Mouse (Mus musculus) urinary bladder, postnatal 4 days (tissue): Measurements from ENCODE around the gene Tjp1.
A peak's percentile ranks its signal among the peaks of the same experiment; 100 is the strongest.

Source experiments
- DNase-seq, 2 experiments: peaks; one replicate each; pipeline ENCODE4 v3.0.0; 2021 to 2022; ENCODE audit warnings: low spot score in 2 of 2

Gene Tjp1

DNA sequence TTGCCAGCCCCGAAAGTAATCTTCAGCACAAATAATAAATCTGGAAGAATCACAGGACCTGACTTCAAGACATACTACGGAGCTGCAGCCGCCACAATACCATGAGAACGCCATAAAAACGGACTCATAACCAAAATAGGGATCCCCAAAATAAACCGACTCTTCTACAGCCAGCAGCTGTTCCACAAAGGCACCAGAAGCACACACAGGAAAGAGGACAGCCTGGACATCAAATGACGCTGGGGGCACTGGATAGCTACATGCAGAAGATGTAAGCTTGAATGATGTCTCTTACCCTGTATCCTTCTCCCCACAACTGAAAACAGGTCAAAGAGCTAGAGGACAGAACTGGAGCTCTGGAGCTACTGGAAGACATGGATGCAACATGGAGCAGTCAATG lies 138.0 kb downstream of the Tjp1 start:
- DNase-seq = no peak

DNA sequence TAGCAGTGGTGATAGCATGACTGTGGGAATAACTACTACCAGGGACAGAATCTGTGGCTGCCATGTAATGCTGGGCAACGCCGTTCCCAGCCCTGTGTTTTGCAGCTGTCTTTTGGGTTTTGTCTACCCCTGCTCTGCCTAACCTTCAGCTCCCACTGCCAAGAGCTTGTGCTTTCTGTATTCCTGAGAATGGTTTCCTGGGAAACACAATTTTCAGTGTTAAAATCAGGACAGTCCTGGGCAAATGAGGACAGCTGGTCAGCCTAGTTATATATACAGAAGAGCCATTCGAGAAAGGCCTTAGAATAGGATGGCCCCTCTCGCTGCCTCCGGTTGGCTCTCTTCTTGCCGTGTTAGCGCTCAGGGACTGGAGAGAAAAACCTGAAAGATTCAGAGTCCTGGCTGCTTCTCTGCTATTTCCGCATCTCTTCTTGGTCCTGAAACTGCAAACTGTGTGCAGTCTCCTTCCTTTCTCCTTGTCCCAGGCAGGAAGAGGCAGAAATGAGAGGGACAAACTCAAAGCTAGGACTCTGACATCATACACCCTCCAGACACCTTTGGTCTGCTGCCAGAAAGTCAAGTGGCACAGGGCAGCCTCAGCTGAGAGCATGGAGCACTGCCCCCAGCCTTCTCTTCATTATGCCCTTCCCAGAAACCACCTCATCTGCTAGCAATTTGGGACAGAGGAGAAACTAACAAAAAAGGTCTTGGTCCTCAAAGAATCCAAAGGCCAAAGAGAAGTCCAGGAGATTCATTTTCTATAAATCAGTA lies 139.2 kb downstream of the Tjp1 start:
- no peak for DNase-seq

DNA sequence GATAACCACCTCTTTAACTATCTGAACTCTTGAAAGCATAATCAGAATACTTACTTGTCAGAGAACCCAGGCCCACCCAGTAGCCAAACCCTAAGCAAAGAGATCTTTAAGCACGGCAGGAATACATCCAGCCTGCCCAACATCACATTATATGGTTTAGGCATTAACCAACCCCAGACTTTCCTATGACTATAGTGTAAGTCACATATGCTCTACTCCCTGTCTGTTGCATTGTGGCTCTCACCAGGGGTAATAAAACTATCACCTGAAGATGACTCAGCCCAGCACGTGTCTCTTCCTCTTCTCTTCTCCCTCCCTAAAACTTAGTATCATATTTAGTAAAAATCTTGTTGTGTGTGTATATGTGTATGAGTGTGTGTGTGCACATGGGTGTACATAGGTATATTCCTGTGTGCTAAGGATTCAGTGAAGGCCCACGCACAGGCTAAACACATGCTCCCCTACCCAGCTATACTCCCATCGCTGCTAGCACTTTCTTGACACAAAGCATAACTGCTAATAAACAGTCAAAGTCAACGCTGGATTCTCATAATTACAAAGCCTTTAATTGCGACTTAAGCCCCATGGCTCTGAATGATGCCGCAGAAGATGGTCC lies 139.9 kb downstream of the Tjp1 start:
- DNase-seq = no peak

DNA sequence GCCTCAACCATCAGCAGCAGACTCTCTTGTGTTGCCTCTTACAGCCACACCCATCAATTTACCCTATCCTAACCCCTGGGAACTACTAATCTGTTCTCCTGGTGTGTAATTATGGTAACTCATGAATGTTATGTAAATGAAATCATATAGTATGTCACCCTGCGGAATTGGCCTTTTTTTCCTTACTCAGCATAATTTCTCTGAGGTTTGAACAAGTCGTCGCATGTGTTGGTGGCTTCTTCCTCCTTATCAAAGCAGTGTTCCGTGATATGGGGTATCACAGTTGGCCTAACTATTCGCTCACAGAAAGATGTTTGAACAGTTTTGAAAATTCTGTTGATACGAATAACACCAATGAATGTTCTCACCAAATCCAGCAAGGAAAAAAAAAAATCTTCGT lies 142.8 kb downstream of the Tjp1 start:
- no peak for DNase-seq

DNA sequence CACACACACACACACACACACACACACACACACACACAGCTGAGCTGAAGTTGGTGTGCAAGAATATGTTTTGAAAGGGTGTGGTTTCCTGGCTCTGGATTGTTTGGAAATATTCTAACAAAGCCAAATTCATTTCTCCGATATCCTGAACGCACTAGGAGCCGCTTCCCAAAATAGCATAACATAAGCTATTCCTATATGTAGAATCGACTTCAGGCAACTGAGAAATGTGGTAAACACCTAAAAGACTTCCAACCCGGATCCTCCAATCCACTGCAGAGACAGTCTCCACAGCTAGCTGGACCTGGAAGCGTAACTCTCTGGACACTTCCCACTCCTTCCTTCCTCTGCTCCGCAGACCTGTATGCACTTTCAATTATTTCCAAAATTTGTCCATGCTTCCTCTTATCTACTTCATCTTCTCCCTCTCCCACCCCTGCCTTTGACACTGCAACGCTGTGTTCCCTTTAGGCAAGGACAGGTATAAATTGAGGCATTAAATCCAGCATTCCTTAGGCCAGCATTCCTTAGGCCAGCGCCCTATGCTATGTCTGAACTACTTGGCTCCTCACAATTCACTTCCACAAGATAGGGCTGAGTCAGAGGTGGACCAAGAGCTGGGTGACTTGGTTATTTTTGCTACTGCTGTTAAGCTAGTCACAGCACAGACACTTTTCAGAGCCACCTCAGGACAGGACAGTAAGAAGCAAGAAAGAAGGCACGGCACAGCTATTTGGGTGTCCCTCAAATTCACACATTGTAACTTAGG lies 144.9 kb downstream of the Tjp1 start:
- DNase-seq = no peak

DNA sequence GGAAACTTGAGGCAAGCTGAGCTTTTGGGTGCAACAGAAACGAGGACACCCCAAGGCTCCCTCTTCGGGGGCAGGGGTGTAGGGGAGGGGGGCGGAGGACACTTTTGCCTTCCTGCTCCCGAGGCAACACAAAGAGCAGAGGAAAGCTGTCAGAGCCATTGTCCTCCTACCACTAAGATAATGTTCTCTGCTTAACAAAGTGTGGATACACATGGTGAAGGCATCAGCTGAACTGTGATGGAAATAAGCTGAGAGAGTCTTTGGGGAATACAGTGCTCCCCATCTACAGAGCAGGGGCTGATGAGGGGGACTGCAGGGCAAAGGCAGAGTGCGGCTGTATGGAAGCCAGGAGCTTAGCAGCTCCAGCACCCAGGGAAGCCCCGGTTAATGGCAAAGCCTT lies 145.7 kb downstream of the Tjp1 start:
- no peak for DNase-seq

DNA sequence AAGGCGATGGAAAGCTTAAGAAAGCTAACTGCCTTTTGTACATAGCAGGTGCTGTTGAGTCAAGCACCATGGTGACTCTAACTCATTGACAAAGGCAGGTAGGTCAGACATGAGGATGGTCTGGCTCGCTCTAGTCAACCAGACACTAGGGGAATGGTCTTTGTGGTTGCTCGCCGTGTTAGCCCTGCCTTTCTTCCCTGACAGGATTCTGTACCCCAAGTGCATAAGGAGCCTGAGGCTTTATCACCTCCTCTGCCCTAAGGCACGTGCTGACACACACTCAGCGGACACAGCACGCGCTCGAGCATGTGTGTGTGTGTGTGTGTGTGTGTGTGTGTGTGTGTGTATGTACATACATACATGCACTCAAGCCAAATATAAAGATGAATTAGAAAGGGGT lies 146.9 kb downstream of the Tjp1 start:
- no peak for DNase-seq

DNA sequence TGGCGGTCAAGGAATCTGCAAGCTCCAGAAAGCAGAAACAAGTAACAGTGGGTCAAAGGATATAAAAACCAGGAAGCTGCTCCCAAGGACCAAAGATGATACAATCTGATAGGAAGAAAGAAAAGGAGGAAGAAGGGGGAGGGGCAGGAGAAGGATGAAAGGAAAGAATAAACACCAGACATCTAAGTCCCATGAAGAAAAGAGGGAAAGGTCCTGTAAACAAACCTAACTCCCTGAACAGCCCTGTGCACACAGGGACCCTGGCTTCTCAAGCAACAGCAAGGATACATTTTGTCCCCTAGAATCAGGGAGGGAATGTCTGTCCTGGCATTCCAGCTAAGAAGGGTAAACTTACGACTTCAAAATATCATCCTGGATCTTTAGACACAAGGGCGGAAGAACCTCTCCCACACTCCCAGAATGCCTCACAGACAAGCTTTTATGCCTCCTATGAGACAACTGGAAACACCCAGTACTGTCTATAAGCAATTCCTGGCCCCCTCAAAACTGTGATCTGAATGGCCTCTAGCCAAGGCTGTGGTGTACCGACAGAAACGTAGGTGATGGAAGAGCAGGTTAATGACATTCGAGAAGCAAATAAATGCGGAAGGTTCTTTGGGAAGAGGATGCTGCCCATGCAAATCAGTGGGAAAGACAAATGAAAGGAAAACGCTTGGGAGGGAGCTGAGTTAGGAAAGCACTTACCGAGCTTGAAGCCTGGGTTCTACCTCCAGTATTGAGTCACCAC lies 148.6 kb downstream of the Tjp1 start:
- no peak for DNase-seq

DNA sequence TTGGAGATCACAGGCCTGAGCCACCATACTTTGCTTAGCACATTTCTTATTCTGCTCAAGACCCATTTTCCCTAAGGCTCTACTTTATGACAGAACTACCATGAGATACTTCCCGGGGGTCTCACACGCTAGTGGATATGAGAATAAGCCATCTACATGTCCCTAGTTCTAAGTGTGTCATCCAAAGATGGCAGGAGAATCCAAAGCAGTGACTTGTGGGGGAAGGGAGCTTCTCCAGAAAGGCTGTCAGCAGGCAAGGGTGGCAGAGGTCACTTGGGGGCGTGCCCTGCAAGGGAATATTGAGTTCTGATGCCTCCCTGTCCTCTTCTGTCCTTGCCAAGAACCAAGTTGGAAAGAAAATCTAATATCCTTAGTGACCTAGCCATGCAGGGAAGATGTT lies 150.1 kb downstream of the Tjp1 start:
- no peak for DNase-seq

DNA sequence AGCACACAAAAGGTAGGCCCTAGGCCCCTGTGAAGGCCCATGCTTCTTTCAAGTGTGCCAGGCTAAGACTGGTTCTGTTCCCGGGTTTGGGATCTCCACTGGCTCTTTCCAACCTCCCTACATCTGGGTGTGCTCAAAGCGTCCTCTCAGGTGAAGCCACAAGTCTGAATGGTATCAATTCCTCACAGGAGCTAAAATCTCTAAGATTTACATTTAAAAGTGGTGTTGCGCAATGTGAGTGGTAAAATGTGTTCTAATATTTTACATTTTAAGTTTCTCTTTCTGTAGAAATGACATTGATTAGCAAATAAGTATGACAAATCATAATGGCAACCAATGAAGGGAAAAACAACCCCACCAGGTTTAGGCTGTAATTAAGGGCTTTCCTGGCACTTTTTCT lies 152.0 kb downstream of the Tjp1 start:
- no peak for DNase-seq

DNA sequence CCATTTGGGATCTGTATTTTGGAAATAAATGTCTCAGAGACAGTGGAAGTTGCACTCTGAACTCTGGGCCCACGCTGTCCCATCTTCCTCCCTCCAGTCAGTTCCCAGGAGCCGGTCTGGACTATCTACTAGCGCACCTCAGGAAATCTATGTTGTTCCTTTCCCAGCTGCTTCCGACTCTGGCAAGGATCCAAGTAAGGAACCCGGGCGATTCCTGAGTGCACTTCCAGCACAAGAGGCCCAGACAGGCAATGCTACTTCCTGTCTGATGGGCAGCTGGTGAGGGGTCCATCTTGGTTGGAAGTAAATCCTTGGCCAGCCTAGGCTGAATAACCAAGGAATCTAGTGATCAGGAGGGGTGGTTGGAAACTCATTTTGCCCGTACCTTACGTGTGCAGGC lies 152.4 kb downstream of the Tjp1 start:
- DNase-seq = no peak

DNA sequence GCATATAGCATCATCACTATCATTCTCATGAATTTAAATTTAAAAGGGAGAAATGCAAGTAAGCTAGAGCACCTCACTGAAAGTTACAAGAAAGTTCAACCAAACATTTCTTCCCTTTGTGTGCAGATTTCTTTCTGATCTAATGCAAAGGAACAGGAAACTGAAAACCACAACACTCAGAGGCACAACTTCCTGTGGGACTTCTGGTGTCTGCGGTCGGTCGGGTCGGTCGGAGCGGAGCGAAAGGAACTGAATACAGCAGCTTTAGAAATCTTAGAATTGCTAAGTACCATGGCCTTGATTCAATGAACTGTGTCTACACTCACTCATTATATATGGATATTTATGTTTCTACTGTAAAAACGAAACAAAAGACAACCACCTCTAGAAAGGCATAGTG lies 154.2 kb downstream of the Tjp1 start:
- DNase-seq = no peak

DNA sequence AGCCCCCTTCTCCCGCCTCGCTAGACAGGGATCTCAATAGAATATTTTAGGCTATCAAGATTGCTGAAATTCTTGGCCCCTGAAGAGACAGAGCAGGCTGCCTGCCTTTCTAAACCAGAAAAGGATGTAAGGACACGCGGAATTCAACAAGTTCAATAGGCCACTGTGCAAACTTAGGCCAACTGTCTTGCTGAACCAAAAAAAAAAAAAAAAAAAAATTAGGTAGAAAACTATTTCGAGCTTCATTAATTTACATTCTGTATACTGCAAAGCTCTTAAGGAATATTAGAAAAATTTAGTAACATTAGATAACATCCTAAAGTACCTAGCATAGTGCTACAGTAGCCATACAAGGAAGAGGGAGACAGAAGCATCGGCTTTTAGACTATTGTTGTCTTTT lies 155.8 kb downstream of the Tjp1 start:
- DNase-seq = no peak

DNA sequence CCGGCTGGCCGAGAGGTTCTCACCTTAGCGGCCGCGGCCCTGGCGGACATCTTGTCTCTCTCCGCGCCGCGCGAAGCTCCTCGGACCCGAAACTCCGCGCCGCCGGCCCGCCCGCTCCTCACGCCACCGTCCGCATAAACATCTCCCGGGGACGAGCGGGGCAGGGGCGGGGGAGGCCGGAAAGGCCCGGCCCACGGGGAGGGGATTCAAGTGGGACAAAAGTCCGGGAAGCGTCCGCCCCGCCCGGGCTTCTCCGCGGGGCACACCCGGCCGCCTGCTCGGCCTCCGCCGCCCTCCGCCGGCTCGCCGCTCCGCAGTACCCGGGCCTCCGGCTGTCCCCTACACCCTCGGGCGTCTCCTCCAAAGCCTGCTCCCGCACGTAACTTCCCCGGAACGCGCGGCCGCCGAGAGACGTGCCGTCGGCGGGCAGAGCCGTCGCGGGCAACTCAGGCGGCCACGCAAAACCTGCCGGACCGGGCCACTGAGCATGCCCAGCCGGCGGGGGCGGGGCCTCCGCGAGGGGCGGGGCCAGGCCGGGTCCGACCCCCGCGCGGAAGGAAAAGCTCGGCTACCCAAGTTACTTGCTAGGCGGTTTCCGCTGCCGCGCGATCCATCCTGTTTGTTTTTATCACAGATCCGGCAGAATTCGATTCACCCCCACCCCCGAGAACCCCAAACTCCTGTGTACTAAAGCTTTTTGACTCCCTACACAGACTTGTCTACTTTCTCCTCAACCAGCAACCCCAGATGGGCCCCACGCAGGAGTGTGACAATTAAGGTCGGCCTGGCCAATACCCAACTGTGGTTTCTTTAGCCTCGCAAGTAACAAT lies 156.6 kb downstream of the Tjp1 start:
- peak; percentile 90 to 91 for DNase-seq

DNA sequence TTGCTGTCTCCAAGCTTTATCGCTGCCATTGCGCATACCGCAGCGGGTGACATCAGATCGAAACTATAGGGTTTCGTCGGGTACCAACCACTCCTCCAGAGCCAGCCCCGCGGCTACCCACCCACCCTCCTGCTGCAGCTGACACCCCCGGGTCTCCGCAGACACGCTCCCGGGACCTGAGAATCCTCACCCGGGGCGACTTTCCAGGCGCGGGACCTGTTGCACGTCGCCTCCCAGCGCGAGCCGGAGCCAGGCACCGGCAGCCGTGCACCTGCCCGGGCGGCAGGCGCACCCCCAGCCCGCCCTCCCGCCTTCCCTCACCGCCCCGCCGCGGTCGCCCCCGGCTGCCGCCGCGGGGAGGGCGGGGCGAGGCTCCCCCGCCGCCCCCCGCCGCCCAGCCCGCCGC lies 157.2 kb downstream of the Tjp1 start:
- no peak for DNase-seq

DNA sequence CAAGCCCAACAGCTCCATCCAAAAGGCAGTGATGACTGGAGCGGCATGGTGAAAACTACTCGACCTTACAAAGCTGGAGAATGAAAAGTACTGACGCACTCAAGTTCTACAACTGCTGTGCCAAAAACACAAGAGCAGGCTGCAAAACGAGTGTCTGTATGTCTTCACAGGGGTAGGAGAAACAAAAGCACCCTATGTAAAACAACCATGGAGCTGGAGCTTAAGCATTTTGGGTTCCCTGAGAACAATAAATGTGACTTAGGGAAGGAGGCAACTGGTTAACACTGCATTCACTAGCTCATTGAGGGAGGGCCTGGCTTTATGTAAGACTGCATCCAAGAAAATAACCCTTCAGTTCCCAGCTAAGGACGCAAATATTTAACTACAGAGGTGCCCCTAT lies 158.5 kb downstream of the Tjp1 start:
- no peak for DNase-seq

DNA sequence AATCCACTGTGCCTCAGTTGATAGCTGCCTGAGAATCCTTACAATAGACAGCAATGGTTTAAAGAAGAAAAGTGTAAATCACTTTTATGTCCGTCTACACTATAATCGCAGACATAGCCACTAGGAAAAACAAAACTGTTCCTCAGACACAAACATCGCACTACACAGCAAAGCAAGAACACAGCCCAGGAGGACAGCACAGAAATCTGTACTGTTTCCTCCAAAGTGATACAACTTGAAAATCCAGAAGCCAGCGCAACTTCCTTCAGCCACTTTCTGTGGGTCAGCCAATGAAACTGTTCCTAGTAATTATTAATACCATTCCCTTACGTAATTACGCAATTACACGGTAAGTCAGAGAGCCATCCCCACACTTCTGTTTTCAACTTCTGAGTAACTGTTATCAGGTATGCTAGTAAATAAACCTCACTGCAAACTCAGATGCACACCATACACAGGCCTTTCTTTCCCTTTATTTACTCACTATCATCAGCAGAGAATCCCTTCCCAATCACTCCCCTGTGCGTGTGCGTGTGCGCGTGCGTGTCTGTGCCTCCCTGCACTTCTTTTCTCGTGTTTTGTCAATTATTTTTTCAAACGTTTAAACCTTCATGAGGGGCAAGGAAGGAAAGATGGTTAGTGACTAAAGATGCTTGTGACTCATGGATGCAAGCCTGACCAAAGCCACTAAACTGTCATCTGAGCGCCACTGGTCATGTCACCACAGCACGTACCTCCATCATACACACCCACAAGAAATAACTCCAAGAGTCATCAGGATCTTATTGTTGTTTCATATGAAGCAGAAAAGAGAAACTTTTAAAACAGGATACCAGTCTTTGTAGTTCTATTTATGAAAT lies 160.0 kb downstream of the Tjp1 start:
- no peak for DNase-seq

DNA sequence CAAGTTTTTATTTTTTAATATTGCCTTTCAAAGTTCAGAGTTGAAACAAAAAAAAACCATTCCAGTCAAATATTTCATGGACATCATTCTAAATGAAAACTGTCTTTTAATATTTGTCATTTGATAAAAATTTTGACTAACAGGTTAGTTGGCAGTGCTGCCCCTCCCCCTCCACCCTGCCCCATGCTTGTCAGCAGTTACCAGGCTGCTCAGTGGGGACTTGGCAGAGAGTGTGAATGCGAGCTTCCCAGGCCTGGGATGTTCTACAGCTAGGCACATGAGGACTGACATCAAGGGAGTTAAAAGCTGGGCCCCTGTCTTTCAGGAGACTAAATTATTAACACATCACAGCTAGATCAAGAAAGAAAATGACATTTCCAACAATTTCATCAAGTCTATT lies 161.4 kb downstream of the Tjp1 start:
- DNase-seq = no peak

DNA sequence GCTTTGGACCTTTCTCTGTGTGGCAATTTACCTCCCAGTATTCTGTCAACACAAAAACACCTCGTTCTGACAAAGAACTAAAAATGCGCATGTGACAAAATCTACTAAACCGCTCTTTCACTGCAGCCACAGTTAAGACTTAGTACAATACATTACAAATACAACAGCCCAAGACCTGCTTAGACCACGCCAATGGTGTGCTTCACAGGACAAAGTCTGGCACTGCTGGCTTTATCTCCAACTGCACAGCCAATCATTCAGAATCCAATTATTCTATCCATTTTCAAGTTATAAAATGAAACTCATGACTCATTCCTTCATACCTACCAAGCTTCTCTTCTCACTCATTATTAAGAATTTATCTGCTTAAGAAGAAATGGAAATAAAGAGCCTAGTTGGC lies 162.0 kb downstream of the Tjp1 start:
- DNase-seq = no peak

DNA sequence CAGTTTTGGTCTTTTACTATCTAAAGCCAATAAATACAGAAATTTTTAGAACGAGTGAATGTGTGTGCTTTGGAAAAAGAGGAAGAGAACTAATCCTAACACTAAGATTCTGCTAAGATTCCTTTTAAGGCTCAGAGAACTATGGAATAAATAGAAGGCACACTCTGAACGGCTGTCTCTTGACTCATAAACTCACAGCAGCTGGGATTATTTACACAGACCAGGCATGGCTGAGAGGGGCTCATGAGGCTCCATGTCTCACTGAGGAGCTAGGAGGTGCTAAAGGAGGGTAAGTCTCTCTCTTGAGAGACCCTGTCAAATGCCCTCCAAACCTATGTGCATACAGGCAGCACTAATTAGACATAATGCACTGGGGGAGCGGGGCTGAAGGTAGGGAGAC lies 167.3 kb downstream of the Tjp1 start:
- no peak for DNase-seq
